10 mouse cellular contexts compared by ENCODE assay signal in the genomic region with DNA sequence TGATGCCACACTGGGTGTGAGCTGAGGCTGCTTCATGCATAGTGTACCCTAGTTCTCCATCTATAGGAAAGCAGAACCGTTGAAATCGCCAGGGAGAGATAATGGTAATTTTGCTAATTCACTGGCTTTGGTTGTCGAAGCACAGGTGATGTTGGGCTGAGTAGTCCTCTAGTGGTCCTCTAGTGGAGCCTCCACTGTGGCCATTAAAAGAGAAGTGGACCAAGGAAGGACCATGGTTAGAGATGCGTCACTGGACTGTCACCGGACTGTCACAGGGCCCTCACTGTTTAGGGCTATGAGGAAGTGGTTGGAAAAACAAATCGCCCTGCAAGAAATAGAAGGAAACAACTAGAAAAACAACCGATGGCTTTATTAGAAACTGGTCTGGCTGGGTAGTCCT. TPM values are rescaled to one million over a fixed set of nuclear protein-coding genes. Genes with fewer than 3 reads are reported as not detected.
DNase-seq lines count a peak whose midpoint lies in the region; ATAC-seq and TF ChIP-seq lines count a peak whose summit lies in the region.
"Had no signal": no experiment of that assay in that cellular context is flagged by ENCODE, and none has a peak within 500 bp of the region (broad histone marks: within the 10 kb centered on the region; RNA-seq: fewer than 3 reads in every experiment).

No protein-coding gene starts in this region.

- H3K9ac ChIP-seq in heart, embryonic 12.5 days: no peak overlapping the region
- H3K9ac ChIP-seq in lung, embryonic 15.5 days: no peak overlapping the region
- no peak overlapping the region for H3K9ac ChIP-seq in lung, postnatal 0 days (replicated peaks; ENCODE audit: low read depth)
- H3K9ac ChIP-seq in stomach, embryonic 16.5 days (ENCODE audit: low read length): no peak overlapping the region
- no peak overlapping the region for H3K9ac ChIP-seq in forebrain, embryonic 13.5 days
- H3K9ac ChIP-seq: forebrain, embryonic 12.5 days had no signal

- H3K36me3 ChIP-seq in heart, embryonic 12.5 days: no peaks in the 10 kb centered on the region
- H3K36me3 ChIP-seq in lung, embryonic 15.5 days: no peaks in the 10 kb centered on the region
- no peaks in the 10 kb centered on the region for H3K36me3 ChIP-seq in lung, postnatal 0 days (ENCODE audit: insufficient read depth, low read length)
- H3K36me3 ChIP-seq in stomach, embryonic 16.5 days (ENCODE audit: control insufficient read depth, insufficient read depth, low read length): no peaks in the 10 kb centered on the region
- H3K36me3 ChIP-seq in forebrain, embryonic 13.5 days (ENCODE audit: poor library complexity, severe bottlenecking): no peaks in the 10 kb centered on the region
- H3K36me3 ChIP-seq: forebrain, embryonic 12.5 days had no signal

- 77% methylated on average over 7 of the region's 7 CpGs for WGBS in heart, embryonic 12.5 days
- WGBS in lung, embryonic 15.5 days: 70% methylated on average over 7 of the region's 7 CpGs
- WGBS in lung, postnatal 0 days: 67% methylated on average over 7 of the region's 7 CpGs
- 73% methylated on average over 7 of the region's 7 CpGs for WGBS in stomach, embryonic 16.5 days
- WGBS in forebrain, embryonic 13.5 days: 90% methylated on average over 7 of the region's 7 CpGs

- H3K4me3 ChIP-seq in heart, embryonic 12.5 days: no peak overlapping the region
- no peak overlapping the region for H3K4me3 ChIP-seq in lung, embryonic 15.5 days
- no peak overlapping the region for H3K4me3 ChIP-seq in lung, postnatal 0 days (ENCODE audit: low read depth, low read length)
- no peak overlapping the region for H3K4me3 ChIP-seq in stomach, embryonic 16.5 days (replicated peaks; ENCODE audit: low read length)
- no peak overlapping the region for H3K4me3 ChIP-seq in forebrain, embryonic 13.5 days
- H3K4me3 ChIP-seq: forebrain, embryonic 12.5 days; myocyte had no signal

- ATAC-seq in heart, embryonic 12.5 days (ENCODE audit: insufficient number of reproducible peaks, low FRiP score): no peak
- ATAC-seq in lung, embryonic 15.5 days (ENCODE audit: borderline replicate concordance, extremely low read depth, low FRiP score, low TSS enrichment): no peak
- ATAC-seq in lung, postnatal 0 days: peak; percentile 60
- ATAC-seq in stomach, embryonic 16.5 days (ENCODE audit: insufficient read depth, low FRiP score): no peak
- ATAC-seq in forebrain, embryonic 13.5 days: no peak

- no peaks in the 10 kb centered on the region for H3K4me1 ChIP-seq in heart, embryonic 12.5 days (replicated peaks)
- 0 out of 2 replicates have a peak, but pooled peaks cover 3% of the 10 kb centered on the region for H3K4me1 ChIP-seq in lung, embryonic 15.5 days
- H3K4me1 ChIP-seq in lung, postnatal 0 days (ENCODE audit: insufficient read depth, low read depth, low read length): no peaks in the 10 kb centered on the region
- H3K4me1 ChIP-seq in stomach, embryonic 16.5 days (ENCODE audit: control insufficient read depth, insufficient read depth, low read length): no peaks in the 10 kb centered on the region
- no peaks in the 10 kb centered on the region for H3K4me1 ChIP-seq in forebrain, embryonic 13.5 days
- H3K4me1 ChIP-seq: forebrain, embryonic 12.5 days had no signal

- TF ChIP-seq CTCF in lung, postnatal 0 days (IDR thresholded peaks at IDR 0.05): peak; percentile 4; the same call in 1 of the 2 replicates

- peak; percentile 41 to 50 for DNase-seq in heart, adult 9 months (ENCODE audit: low spot score in 2 of 2)
- no peak for DNase-seq in lung, postnatal 10 days
- peak; percentile 56 for DNase-seq in lung, postnatal 0 days (ENCODE audit: low spot score)
- no peak for DNase-seq in frontal cortex, postnatal 10 days (ENCODE audit: low spot score in 2 of 2)

- no peak for TF ChIP-seq EP300 in lung, postnatal 0 days (IDR thresholded peaks at IDR 0.05)

- H3K9me3 ChIP-seq in heart, embryonic 12.5 days (replicated peaks): no peaks in the 10 kb centered on the region
- no peaks in the 10 kb centered on the region for H3K9me3 ChIP-seq in lung, embryonic 15.5 days
- no peaks in the 10 kb centered on the region for H3K9me3 ChIP-seq in lung, postnatal 0 days (ENCODE audit: low read length)
- H3K9me3 ChIP-seq in stomach, embryonic 16.5 days (replicated peaks; ENCODE audit: control insufficient read depth, low read length): no peaks in the 10 kb centered on the region
- H3K9me3 ChIP-seq in forebrain, embryonic 13.5 days (replicated peaks): no peaks in the 10 kb centered on the region
- H3K9me3 ChIP-seq: forebrain, embryonic 12.5 days had no signal

- H3K27me3 ChIP-seq in heart, embryonic 12.5 days (replicated peaks): no peaks in the 10 kb centered on the region
- no peaks in the 10 kb centered on the region for H3K27me3 ChIP-seq in lung, embryonic 15.5 days
- H3K27me3 ChIP-seq in lung, postnatal 0 days (replicated peaks; ENCODE audit: insufficient read depth, low read length): no peaks in the 10 kb centered on the region
- H3K27me3 ChIP-seq in stomach, embryonic 16.5 days (ENCODE audit: control insufficient read depth, insufficient read depth, low read length): no peaks in the 10 kb centered on the region
- no peaks in the 10 kb centered on the region for H3K27me3 ChIP-seq in forebrain, embryonic 13.5 days
- H3K27me3 ChIP-seq: forebrain, embryonic 12.5 days had no signal

- no peak overlapping the region for H3K4me2 ChIP-seq in heart, embryonic 12.5 days
- no peak overlapping the region for H3K4me2 ChIP-seq in lung, embryonic 15.5 days
- H3K4me2 ChIP-seq in lung, postnatal 0 days (replicated peaks; ENCODE audit: low read depth, low read length): no peak overlapping the region
- H3K4me2 ChIP-seq in stomach, embryonic 16.5 days (ENCODE audit: low read depth, low read length): no peak overlapping the region
- no peak overlapping the region for H3K4me2 ChIP-seq in forebrain, embryonic 13.5 days
- H3K4me2 ChIP-seq: forebrain, embryonic 12.5 days had no signal

- no peak overlapping the region for H3K27ac ChIP-seq in heart, embryonic 12.5 days (ENCODE audit: poor library complexity, severe bottlenecking)
- peak overlapping the region; percentile 73 for H3K27ac ChIP-seq in lung, embryonic 15.5 days
- H3K27ac ChIP-seq in lung, postnatal 0 days (ENCODE audit: low read length): peak overlapping the region; percentile 65; the same call in 1 of the 2 replicates
- peak overlapping the region; percentile 25; the same call in 1 of the 2 replicates for H3K27ac ChIP-seq in stomach, embryonic 16.5 days (ENCODE audit: low read length)
- no peak overlapping the region for H3K27ac ChIP-seq in forebrain, embryonic 13.5 days
- H3K27ac ChIP-seq: forebrain, embryonic 12.5 days had no signal

RNA-seq across cellular contexts. Expression of gene Entpd1, which starts 25.4 kb away (rescaled TPM):
- polyA plus RNA-seq in heart, embryonic 12.5 days (2016; fragmentation: Nextera tagmentation; extraction: Ambion mirVana): 10.6 and 10.9 TPM in 2 replicates
- 13.5 and 16.1 TPM in 2 replicates for polyA plus RNA-seq in lung, embryonic 15.5 days (2015; fragmentation: Nextera tagmentation; extraction: Ambion mirVana)
- polyA plus RNA-seq in lung, postnatal 0 days (2015; fragmentation: Nextera tagmentation; extraction: Ambion mirVana): 27.9 and 32.2 TPM in 2 replicates
- polyA plus RNA-seq in stomach, embryonic 16.5 days (2015; fragmentation: Nextera tagmentation; extraction: Ambion mirVana): 14.0 and 16.2 TPM in 2 replicates
- 8.8 and 12.4 TPM in 2 replicates for polyA plus RNA-seq in forebrain, embryonic 13.5 days (2015; fragmentation: Nextera tagmentation; extraction: Ambion mirVana)

RNA-seq across cellular contexts. Expression of gene Tctn3, which starts 25.6 kb away (rescaled TPM):
- polyA plus RNA-seq in heart, embryonic 12.5 days (2016; fragmentation: Nextera tagmentation; extraction: Ambion mirVana): 10.6 and 11.1 TPM in 2 replicates
- 10.8 and 11.8 TPM in 2 replicates for polyA plus RNA-seq in lung, embryonic 15.5 days (2015; fragmentation: Nextera tagmentation; extraction: Ambion mirVana)
- 7.2 and 7.8 TPM in 2 replicates for polyA plus RNA-seq in lung, postnatal 0 days (2015; fragmentation: Nextera tagmentation; extraction: Ambion mirVana)
- polyA plus RNA-seq in stomach, embryonic 16.5 days (2015; fragmentation: Nextera tagmentation; extraction: Ambion mirVana): 9.2 and 9.4 TPM in 2 replicates
- polyA plus RNA-seq in forebrain, embryonic 13.5 days (2015; fragmentation: Nextera tagmentation; extraction: Ambion mirVana): 11.6 and 12.7 TPM in 2 replicates

RNA-seq across cellular contexts. Expression of gene Aldh18a1, which starts 49.3 kb away (rescaled TPM):
- 50.2 and 50.6 TPM in 2 replicates for polyA plus RNA-seq in heart, embryonic 12.5 days (2016; fragmentation: Nextera tagmentation; extraction: Ambion mirVana)
- 59.3 and 60.8 TPM in 2 replicates for polyA plus RNA-seq in lung, embryonic 15.5 days (2015; fragmentation: Nextera tagmentation; extraction: Ambion mirVana)
- 11.1 and 13.6 TPM in 2 replicates for polyA plus RNA-seq in lung, postnatal 0 days (2015; fragmentation: Nextera tagmentation; extraction: Ambion mirVana)
- polyA plus RNA-seq in stomach, embryonic 16.5 days (2015; fragmentation: Nextera tagmentation; extraction: Ambion mirVana): 109 and 110 TPM in 2 replicates
- 81.4 and 87.0 TPM in 2 replicates for polyA plus RNA-seq in forebrain, embryonic 13.5 days (2015; fragmentation: Nextera tagmentation; extraction: Ambion mirVana)

Comparison
In these comparisons a context has a peak if more than half of its experiments do, and no peak if none do; other contexts are left out.
1. DNase-seq: peak in heart, adult 9 months (2 of 2) and lung, postnatal 0 days (single experiment); none in lung, postnatal 10 days (single experiment) and frontal cortex, postnatal 10 days (0 of 2).
2. H3K27ac ChIP-seq: peak in lung, embryonic 15.5 days (single experiment), lung, postnatal 0 days (single experiment) and stomach, embryonic 16.5 days (single experiment); none in heart, embryonic 12.5 days (single experiment) and forebrain, embryonic 13.5 days (single experiment).